Mouse (Mus musculus): ENCODE data around the gene Zfp422. TPM values are rescaled to one million over a fixed set of nuclear protein-coding genes. Genes with fewer than 3 reads are reported as not detected.
A peak's percentile ranks its signal among the peaks of the same experiment; 100 is the strongest.

Zfp422 gene
- polyA plus RNA-seq, 1 experiment from 2014 or later: 302 TPM

DNA sequence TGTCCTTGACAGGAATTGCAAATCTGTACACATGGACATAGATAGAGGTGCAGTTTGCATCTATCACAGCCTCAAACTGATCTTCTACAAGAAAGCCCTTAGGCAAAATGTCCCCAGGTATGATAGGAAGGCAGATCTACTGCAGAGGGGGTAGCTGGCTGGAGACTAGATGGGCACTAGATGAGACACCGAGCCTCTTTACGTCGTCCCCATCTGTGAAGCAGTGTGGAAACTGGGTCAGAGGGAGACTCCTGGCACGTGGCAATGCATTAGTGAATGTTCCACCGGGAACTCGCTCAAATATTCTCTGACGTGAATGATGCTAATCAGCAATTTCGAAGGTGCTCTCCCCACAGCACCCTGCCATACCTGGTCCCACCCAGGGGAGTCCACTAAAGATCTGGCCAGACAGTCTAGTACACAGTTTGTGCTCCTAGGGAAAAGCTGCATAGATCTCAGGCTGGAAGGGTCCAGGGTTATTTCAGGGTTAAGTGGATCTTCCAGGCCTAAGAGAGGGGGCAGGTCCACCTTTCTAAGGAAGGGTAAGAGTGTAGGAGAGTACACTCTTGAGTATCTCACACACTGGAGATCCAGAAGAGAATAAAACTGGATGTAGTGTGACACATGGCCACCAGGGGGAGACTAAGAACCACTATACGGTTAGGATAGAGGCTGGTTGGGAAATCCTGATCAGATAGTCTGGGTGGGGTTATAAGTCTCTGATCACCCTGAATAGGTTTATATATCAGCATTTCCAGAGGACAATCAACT is 25.1 kb upstream of the Zfp422 start:
- Histone ChIP-seq H3K4me3 (ENCODE audit: low read depth, low read length) (no peak overlapping the region), H3K4me2 (ENCODE audit: low read depth) (no peak overlapping the region), H3K27me3 (ENCODE audit: control insufficient read depth, insufficient read depth, low read length) (no peaks in the 10 kb centered on the region), H3K9ac (ENCODE audit: low read length) (no peak overlapping the region), H3K36me3 (ENCODE audit: control insufficient read depth, insufficient read depth, low read length) (no peaks in the 10 kb centered on the region; the same call in 1 of the 2 replicates), H3K27ac (ENCODE audit: low read depth, low read length) (no peak overlapping the region), H3K9me3 (ENCODE audit: control insufficient read depth, low read length) (no peaks in the 10 kb centered on the region), H3K4me1 (ENCODE audit: control insufficient read depth, insufficient read depth, low read length) (no peaks in the 10 kb centered on the region)
- ATAC-seq (ENCODE audit: insufficient read depth, low FRiP score, low TSS enrichment) (peak; percentile 48), DNase-seq (ENCODE audit: low spot score) (peak; percentile 56)
- 66% methylated on average over 9 of the region's 9 CpGs for WGBS

DNA sequence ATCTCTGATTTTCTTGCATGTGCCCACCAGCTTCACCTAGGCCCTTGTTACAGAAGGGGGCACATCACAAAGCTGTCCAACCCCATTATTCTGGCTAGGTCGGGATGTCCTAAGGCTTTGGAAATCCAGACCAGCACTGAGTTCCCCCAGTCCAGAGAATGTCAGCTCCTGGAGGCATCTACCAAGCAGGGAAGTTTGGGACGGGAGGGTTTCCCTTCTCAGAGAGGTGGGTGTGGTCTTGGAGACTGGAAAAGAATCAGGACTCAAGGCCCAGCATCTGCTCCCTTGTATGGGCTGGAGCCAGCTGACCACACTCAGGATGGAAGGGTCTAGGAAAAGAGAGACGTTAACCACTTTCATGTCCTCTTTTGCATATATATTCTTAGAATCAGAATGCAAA is 24.4 kb upstream of the Zfp422 start:
- no peak overlapping the region for H3K4me2 ChIP-seq (ENCODE audit: low read depth)
- no peaks in the 10 kb centered on the region for H3K4me1 ChIP-seq (ENCODE audit: control insufficient read depth, insufficient read depth, low read length)
- DNase-seq (ENCODE audit: low spot score) (no peak), ATAC-seq (ENCODE audit: insufficient read depth, low FRiP score, low TSS enrichment) (no peak)
- H3K9me3 ChIP-seq (ENCODE audit: control insufficient read depth, low read length): no peaks in the 10 kb centered on the region
- H3K4me3 ChIP-seq (ENCODE audit: low read depth, low read length): no peak overlapping the region
- H3K9ac ChIP-seq (ENCODE audit: low read length): no peak overlapping the region
- no peaks in the 10 kb centered on the region for H3K27me3 ChIP-seq (ENCODE audit: control insufficient read depth, insufficient read depth, low read length)
- no peaks in the 10 kb centered on the region; the same call in 1 of the 2 replicates for H3K36me3 ChIP-seq (ENCODE audit: control insufficient read depth, insufficient read depth, low read length)
- WGBS: 72% methylated on average over 3 of the region's 3 CpGs
- H3K27ac ChIP-seq (ENCODE audit: low read depth, low read length): no peak overlapping the region

DNA sequence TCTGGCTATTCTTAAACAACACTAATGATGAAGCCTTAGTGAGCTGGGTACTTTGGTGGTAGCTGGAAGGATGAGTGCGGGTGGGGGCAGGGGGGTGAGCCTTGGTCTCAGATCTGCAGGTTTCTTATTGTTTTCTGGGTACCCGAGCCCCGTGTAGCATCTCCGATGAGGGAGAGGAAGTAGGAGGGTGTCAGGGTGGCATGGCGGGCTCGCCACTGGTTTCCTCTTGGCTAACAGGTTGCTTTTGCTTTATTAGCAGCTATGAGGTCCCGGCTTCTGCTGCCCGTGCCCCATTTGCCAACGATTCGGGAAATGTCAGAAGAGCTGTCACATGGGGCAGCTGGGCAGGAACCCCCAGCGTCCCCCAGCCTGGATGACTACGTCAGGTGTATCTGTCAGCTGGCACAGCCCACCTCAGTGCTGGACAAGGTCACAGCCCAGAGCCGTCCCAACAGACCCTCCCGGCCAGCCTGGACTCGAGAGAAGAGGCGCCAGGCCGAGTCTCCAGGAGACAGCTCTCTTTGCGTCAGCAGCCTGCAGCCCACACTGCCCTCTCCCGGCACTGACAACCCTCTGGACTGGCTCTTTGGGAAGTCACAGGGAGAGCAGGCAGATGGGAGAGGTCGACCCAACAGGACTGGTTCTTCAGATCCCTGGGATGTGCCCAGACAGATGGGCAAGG is 22.8 kb upstream of the Zfp422 start:
- Histone ChIP-seq H3K4me3 (ENCODE audit: low read depth, low read length) (no peak overlapping the region), H3K27me3 (ENCODE audit: control insufficient read depth, insufficient read depth, low read length) (no peaks in the 10 kb centered on the region), H3K4me2 (ENCODE audit: low read depth) (no peak overlapping the region), H3K27ac (ENCODE audit: low read depth, low read length) (no peak overlapping the region), H3K36me3 (ENCODE audit: control insufficient read depth, insufficient read depth, low read length) (no peaks in the 10 kb centered on the region), H3K9ac (ENCODE audit: low read length) (no peak overlapping the region), H3K9me3 (ENCODE audit: control insufficient read depth, low read length) (no peaks in the 10 kb centered on the region), H3K4me1 (ENCODE audit: control insufficient read depth, insufficient read depth, low read length) (no peaks in the 10 kb centered on the region)
- no peak for ATAC-seq (ENCODE audit: insufficient read depth, low FRiP score, low TSS enrichment)
- DNase-seq (ENCODE audit: low spot score): no peak
- WGBS: 81% methylated on average over 20 of the region's 20 CpGs

- ATAC-seq (ENCODE audit: insufficient read depth, low FRiP score, low TSS enrichment) (no peak), DNase-seq (ENCODE audit: low spot score) (peak; percentile 49)
- Histone ChIP-seq H3K36me3 (ENCODE audit: control insufficient read depth, insufficient read depth, low read length) (no peaks in the 10 kb centered on the region), H3K27me3 (ENCODE audit: control insufficient read depth, insufficient read depth, low read length) (no peaks in the 10 kb centered on the region), H3K4me1 (ENCODE audit: control insufficient read depth, insufficient read depth, low read length) (no peaks in the 10 kb centered on the region), H3K9me3 (ENCODE audit: control insufficient read depth, low read length) (no peaks in the 10 kb centered on the region), H3K27ac (ENCODE audit: low read depth, low read length) (no peak within 1 kb of the TSS), H3K9ac (ENCODE audit: low read length) (no peak within 1 kb of the TSS), H3K4me2 (ENCODE audit: low read depth) (no peak within 1 kb of the TSS), H3K4me3 (ENCODE audit: low read depth, low read length) (no peak within 1 kb of the TSS)
- 43% methylated on average over 6 of the region's 6 CpGs for WGBS
Observed at GRCm38 (mm10) chr6:116650406-116650805, 21.6 kb upstream of the Zfp422 start, which contains the start of gene Depp1. TSS of gene Depp1 (plus strand) at chr6:116650609.

DNA sequence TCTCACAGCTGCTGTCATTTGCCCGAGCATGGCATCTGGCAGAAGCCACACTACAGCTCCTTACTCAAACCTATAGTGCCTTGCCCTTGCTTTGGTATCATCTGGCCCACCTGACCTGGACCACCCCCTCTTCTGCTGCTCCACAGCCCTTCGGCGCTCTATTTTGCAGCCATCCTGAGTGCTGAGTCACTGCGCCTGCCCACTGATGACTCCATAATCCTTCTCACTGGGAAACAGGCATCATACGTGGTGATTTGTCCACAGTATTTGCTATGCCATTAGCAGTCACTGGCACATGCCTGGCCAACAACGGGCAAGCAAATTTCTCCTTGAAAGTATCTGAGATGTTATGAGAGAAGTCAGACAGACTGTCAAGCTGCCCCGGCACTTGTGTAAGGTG is 21.0 kb upstream of the Zfp422 start:
- no peaks in the 10 kb centered on the region for H3K36me3 ChIP-seq (ENCODE audit: control insufficient read depth, insufficient read depth, low read length)
- 83% methylated on average over 7 of the region's 7 CpGs for WGBS
- ATAC-seq (ENCODE audit: insufficient read depth, low FRiP score, low TSS enrichment) (no peak), DNase-seq (ENCODE audit: low spot score) (no peak)
- H3K4me1 ChIP-seq (ENCODE audit: control insufficient read depth, insufficient read depth, low read length): no peaks in the 10 kb centered on the region
- no peak overlapping the region for H3K4me2 ChIP-seq (ENCODE audit: low read depth)
- no peaks in the 10 kb centered on the region for H3K27me3 ChIP-seq (ENCODE audit: control insufficient read depth, insufficient read depth, low read length)
- no peak overlapping the region for H3K9ac ChIP-seq (ENCODE audit: low read length)
- no peak overlapping the region for H3K4me3 ChIP-seq (ENCODE audit: low read depth, low read length)
- H3K27ac ChIP-seq (ENCODE audit: low read depth, low read length): no peak overlapping the region
- H3K9me3 ChIP-seq (ENCODE audit: control insufficient read depth, low read length): no peaks in the 10 kb centered on the region

DNA sequence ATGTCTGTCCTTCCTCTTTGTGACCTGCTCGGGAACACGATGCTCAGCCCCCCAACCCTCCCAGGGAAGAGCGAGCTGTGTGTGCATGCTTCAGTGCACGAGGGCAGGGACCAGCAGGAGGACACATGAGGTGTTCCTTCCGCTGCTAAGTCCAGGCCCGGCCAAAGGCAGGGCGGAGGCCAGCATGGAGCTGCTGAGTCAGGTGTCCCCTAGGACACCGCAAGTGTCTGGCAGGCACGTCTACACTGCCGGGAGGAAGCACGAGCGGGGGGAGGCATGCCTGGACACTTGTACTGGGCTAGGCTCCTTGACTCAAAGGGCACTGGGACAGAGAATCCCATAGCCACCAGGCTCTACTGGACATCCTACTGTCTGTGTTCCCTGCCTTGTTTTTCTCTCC is 19.0 kb upstream of the Zfp422 start:
- no peak overlapping the region for H3K4me3 ChIP-seq (ENCODE audit: low read depth, low read length)
- H3K9me3 ChIP-seq (ENCODE audit: control insufficient read depth, low read length): no peaks in the 10 kb centered on the region
- H3K27me3 ChIP-seq (ENCODE audit: control insufficient read depth, insufficient read depth, low read length): no peaks in the 10 kb centered on the region
- 78% methylated on average over 12 of the region's 12 CpGs for WGBS
- DNase-seq (ENCODE audit: low spot score) (no peak), ATAC-seq (ENCODE audit: insufficient read depth, low FRiP score, low TSS enrichment) (no peak)
- H3K4me2 ChIP-seq (ENCODE audit: low read depth): no peak overlapping the region
- no peaks in the 10 kb centered on the region for H3K36me3 ChIP-seq (ENCODE audit: control insufficient read depth, insufficient read depth, low read length)
- no peak overlapping the region for H3K9ac ChIP-seq (ENCODE audit: low read length)
- H3K4me1 ChIP-seq (ENCODE audit: control insufficient read depth, insufficient read depth, low read length): no peaks in the 10 kb centered on the region
- H3K27ac ChIP-seq (ENCODE audit: low read depth, low read length): no peak overlapping the region

DNA sequence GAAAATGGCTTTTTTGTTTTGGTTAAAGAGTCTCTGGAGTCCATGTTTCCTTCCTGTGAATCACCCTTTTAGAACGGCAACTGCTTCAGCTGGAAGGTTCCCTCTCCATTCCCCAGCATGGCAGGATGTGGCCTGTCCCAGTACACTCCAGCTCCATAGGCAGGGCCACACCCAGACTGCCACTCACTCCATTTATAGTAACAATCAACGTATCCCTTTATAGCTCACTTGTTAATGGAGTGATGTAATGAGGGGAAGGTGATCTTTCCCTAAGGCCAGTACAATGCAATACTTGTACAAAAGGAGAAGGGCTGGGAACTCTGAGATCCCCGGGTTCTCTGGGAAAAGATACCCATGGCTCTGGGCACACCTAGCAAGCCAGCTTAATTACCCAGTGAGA is 15.5 kb upstream of the Zfp422 start:
- ATAC-seq (ENCODE audit: insufficient read depth, low FRiP score, low TSS enrichment) (no peak), DNase-seq (ENCODE audit: low spot score) (no peak)
- H3K27me3 ChIP-seq (ENCODE audit: control insufficient read depth, insufficient read depth, low read length): no peaks in the 10 kb centered on the region
- H3K27ac ChIP-seq (ENCODE audit: low read depth, low read length): no peak overlapping the region
- no peaks in the 10 kb centered on the region for H3K4me1 ChIP-seq (ENCODE audit: control insufficient read depth, insufficient read depth, low read length)
- H3K4me3 ChIP-seq (ENCODE audit: low read depth, low read length): no peak overlapping the region
- no peak overlapping the region for H3K9ac ChIP-seq (ENCODE audit: low read length)
- no peaks in the 10 kb centered on the region for H3K36me3 ChIP-seq (ENCODE audit: control insufficient read depth, insufficient read depth, low read length)
- WGBS: 70% methylated on average over 3 of the region's 3 CpGs
- no peaks in the 10 kb centered on the region for H3K9me3 ChIP-seq (ENCODE audit: control insufficient read depth, low read length)
- H3K4me2 ChIP-seq (ENCODE audit: low read depth): no peak overlapping the region

- H3K4me1 ChIP-seq (ENCODE audit: control insufficient read depth, insufficient read depth, low read length): no peaks in the 10 kb centered on the region
Observed at GRCm38 (mm10) chr6:116643881-116644280, 15.1 kb upstream of the Zfp422 start.

GRCm38 (mm10) chr6:116642942-116643341 is 14.1 kb upstream of the Zfp422 start:
- no peaks in the 10 kb centered on the region for H3K36me3 ChIP-seq (ENCODE audit: control insufficient read depth, insufficient read depth, low read length)
- H3K27me3 ChIP-seq (ENCODE audit: control insufficient read depth, insufficient read depth, low read length): no peaks in the 10 kb centered on the region
- no peak overlapping the region for H3K27ac ChIP-seq (ENCODE audit: low read depth, low read length)
- H3K4me3 ChIP-seq (ENCODE audit: low read depth, low read length): no peak overlapping the region
- ATAC-seq (ENCODE audit: insufficient read depth, low FRiP score, low TSS enrichment): no peak
- WGBS: 85% methylated on average over 11 of the region's 11 CpGs
- H3K4me2 ChIP-seq (ENCODE audit: low read depth): no peak overlapping the region
- no peak overlapping the region for H3K9ac ChIP-seq (ENCODE audit: low read length)
- DNase-seq (ENCODE audit: low spot score): no peak
- H3K9me3 ChIP-seq (ENCODE audit: control insufficient read depth, low read length): no peaks in the 10 kb centered on the region
- H3K4me1 ChIP-seq (ENCODE audit: control insufficient read depth, insufficient read depth, low read length): no peaks in the 10 kb centered on the region

More at GRCm38 (mm10) chr6:116643881-116644280, 15.1 kb upstream of the Zfp422 start:
- no peak overlapping the region for H3K4me2 ChIP-seq (ENCODE audit: low read depth)
- H3K9ac ChIP-seq (ENCODE audit: low read length): no peak overlapping the region
- WGBS: 70% methylated on average over 4 of the region's 4 CpGs
- ATAC-seq (ENCODE audit: insufficient read depth, low FRiP score, low TSS enrichment) (no peak), DNase-seq (ENCODE audit: low spot score) (no peak)
- H3K9me3 ChIP-seq (ENCODE audit: control insufficient read depth, low read length): no peaks in the 10 kb centered on the region
- H3K27ac ChIP-seq (ENCODE audit: low read depth, low read length): no peak overlapping the region
- no peaks in the 10 kb centered on the region for H3K36me3 ChIP-seq (ENCODE audit: control insufficient read depth, insufficient read depth, low read length)
- H3K27me3 ChIP-seq (ENCODE audit: control insufficient read depth, insufficient read depth, low read length): no peaks in the 10 kb centered on the region
- H3K4me3 ChIP-seq (ENCODE audit: low read depth, low read length): no peak overlapping the region
